Mouse (Mus musculus) liver, embryonic 16.5 days (tissue): Measurements from ENCODE around the gene Spred2. TPM values are rescaled to one million over a fixed set of nuclear protein-coding genes. Genes with fewer than 3 reads are reported as not detected.

Experiments
- ATAC-seq: fragments of 200-750 bp; cut with Nextera tagmentation; 2 replicates; pipeline ENCODE4 v1.8.0; 2017; ENCODE audit warnings: low read depth, mild to moderate bottlenecking, moderate number of reproducible peaks, moderate library complexity
- H3K27ac ChIP-seq: fragments of 300-500 bp; sonication (generic); 2 replicates; pipeline ENCODE4 v1.5.1; 2014; ENCODE audit warnings: mild to moderate bottlenecking, low read length
- H3K27me3 ChIP-seq: fragments of 300-500 bp; sonication (generic); 2 replicates; pipeline ENCODE4 v1.6.1; 2014; ENCODE audit warnings: low read depth, low read length, mixed read lengths; ENCODE audit not compliant: control insufficient read depth, insufficient read depth
- H3K36me3 ChIP-seq: fragments of 300-500 bp; sonication (generic); 2 replicates; pipeline ENCODE4 v1.6.1; 2014; ENCODE audit warnings: mild to moderate bottlenecking; ENCODE audit not compliant: control insufficient read depth, insufficient read depth
- H3K4me1 ChIP-seq: fragments of 300-500 bp; sonication (generic); 2 replicates; pipeline ENCODE4 v1.6.1; 2014; ENCODE audit warnings: low read depth, low read length, mixed read lengths; ENCODE audit not compliant: control insufficient read depth
- H3K4me2 ChIP-seq: fragments of 300-500 bp; sonication (generic); 2 replicates; pipeline ENCODE4 v1.6.1; 2014; ENCODE audit warnings: low read depth, low read length, mixed read lengths
- H3K4me3 ChIP-seq: fragments of 300-500 bp; sonication (generic); 2 replicates; pipeline ENCODE4 v1.5.1; 2014; ENCODE audit warnings: low read depth, mild to moderate bottlenecking, low read length
- H3K9ac ChIP-seq: fragments of 300-500 bp; sonication (generic); 2 replicates; pipeline ENCODE4 v1.6.1; 2014; ENCODE audit warnings: low read depth, low read length
- H3K9me3 ChIP-seq: fragments of 300-500 bp; sonication (generic); replicated peaks from 2 replicates; pipeline ENCODE4 v1.6.1; 2016; ENCODE audit warnings: low read length; ENCODE audit not compliant: control insufficient read depth
- WGBS: fragments of 180-500 bp; shearing (Covaris S2); extraction: QIAGEN DNeasy Blood & Tissue Kit; methylation state at CpG from one replicate; pipeline ENCODE4 v1.1.7; 2014; ENCODE audit not compliant: insufficient replicate concordance; 5-methylcytosine and 5-hydroxymethylcytosine counted together
- polyA plus RNA-seq: library from polyadenylated mRNA; unstranded; fragments of >200 nt; fragmentation: Nextera tagmentation; extraction: Ambion mirVana; gene quantifications from 2 replicates; pipeline ENCODE4 v1.2.1, GENCODE M21; 2015

Spred2 gene
- polyA plus RNA-seq, 1 experiment from 2014 or later, result 1.3 TPM

DNA sequence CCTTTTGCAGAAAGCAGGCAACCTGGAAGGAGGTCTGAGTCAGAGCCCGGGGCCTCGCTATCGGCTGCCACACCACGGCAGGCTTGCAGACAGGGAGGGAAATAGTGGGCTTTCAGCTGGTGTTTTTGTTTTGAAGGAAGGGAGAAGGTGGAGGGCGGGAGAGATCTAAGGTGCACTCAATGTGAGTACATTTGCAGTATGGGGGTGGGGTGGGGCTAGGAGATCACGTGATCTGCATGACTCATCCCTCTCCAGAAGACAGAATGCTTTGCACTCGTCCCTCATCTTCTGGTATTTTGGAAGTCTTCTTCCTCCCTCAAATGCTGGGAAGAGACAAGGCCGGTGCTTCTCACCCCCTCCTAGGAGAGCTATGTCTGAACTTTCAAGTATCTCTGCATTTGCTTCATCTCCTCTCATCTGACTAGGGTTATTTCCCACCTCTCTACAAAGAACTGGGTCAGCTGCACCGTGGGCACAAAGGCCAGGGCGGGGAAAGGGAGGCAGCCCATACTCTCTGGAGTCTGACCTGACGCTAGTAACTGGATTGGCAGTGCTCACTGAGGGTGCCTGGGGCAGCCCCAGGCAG lies 111.3 kb downstream of the Spred2 start:
- Histone ChIP-seq H3K27me3 (no peaks in the 10 kb centered on the region), H3K4me1 (no peaks in the 10 kb centered on the region; the same call in 1 of the 2 replicates), H3K4me2 (no peak overlapping the region), H3K36me3 (no peaks in the 10 kb centered on the region), H3K9me3 (no peaks in the 10 kb centered on the region), H3K27ac (no peak overlapping the region), H3K4me3 (no peak overlapping the region), H3K9ac (no peak overlapping the region)
- 0 out of 2 replicates have a peak, but pooled peaks have one; percentile 30 for ATAC-seq
- 40% methylated on average over 11 of the region's 11 CpGs for WGBS

DNA sequence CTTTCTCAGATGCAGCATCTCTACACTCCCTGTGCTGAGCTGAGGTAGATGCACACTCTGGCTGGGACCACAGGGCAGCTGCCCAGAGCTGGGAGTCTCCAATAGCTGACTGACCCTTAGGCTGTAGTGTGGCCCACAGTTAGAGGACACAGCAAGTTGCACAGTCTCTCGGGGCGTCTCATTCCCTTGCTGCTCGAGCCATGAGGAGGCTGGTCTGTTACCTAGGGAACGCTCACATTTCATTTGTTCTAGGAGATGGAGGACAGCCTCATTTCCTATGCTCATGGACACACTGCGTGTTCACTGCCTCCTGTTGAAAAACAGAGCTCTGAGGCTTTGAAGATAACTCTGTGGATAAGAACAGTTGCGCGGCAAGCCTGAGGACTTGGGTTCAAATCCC lies 111.8 kb downstream of the Spred2 start:
- H3K4me2 ChIP-seq, result no peak overlapping the region
- no peaks in the 10 kb centered on the region for H3K9me3 ChIP-seq
- H3K4me3 ChIP-seq, result no peak overlapping the region
- no peak overlapping the region for H3K27ac ChIP-seq
- no peaks in the 10 kb centered on the region for H3K27me3 ChIP-seq
- ATAC-seq, result no peak
- H3K4me1 ChIP-seq, result no peaks in the 10 kb centered on the region; the same call in 1 of the 2 replicates
- H3K9ac ChIP-seq, result no peak overlapping the region
- 84% methylated on average over 7 of the region's 7 CpGs for WGBS
- no peaks in the 10 kb centered on the region for H3K36me3 ChIP-seq

DNA sequence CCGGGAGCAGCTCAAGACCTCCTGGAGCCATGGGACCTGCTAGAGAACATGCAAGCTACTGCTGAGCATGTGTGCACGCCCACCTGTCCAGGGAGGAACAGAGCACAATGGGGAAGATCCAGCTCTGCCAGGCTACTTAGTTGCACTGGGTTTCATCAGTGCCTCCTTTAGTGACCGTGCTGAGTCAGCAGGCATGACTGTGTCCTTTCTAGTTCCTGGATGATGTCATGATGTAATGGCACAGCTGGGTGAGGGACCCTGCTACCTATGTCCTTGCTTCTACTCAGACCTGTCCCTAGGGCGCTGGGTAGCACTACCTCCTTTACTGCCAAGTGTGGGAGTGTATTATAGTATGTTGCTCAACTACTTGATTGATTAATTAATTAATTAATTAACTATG lies 113.6 kb downstream of the Spred2 start:
- no peak overlapping the region for H3K9ac ChIP-seq
- H3K4me3 ChIP-seq, result no peak overlapping the region
- no peaks in the 10 kb centered on the region for H3K36me3 ChIP-seq
- no peak overlapping the region for H3K4me2 ChIP-seq
- no peak for ATAC-seq
- 59% methylated on average over 4 of the region's 4 CpGs for WGBS
- H3K27ac ChIP-seq, result no peak overlapping the region
- peaks cover 3% of the 10 kb centered on the region for H3K4me1 ChIP-seq
- no peaks in the 10 kb centered on the region for H3K27me3 ChIP-seq
- no peaks in the 10 kb centered on the region for H3K9me3 ChIP-seq

DNA sequence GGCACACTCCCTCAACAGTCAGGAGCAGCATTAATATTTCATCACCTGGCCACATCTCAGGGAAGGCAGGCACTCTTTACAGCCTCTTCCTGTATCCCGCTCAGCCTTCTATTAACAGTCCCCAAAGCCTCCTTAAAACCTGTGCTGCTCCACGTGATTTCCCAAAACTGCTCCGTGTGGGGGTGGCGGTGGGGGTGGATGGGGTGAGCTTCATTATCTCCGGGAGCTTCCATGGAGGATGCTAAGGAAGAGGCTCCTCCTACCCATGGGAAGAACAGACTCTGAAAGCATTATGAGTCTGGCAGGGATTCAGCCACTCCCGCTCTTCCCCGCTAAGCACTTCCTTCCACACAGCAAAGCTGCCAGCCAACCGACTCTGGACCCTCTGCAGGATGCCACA lies 114.5 kb downstream of the Spred2 start:
- Histone ChIP-seq H3K27me3 (no peaks in the 10 kb centered on the region), H3K27ac (no peak overlapping the region), H3K36me3 (no peaks in the 10 kb centered on the region), H3K4me2 (no peak overlapping the region), H3K9ac (no peak overlapping the region), H3K4me3 (no peak overlapping the region), H3K9me3 (no peaks in the 10 kb centered on the region), H3K4me1 (peaks cover 13% of the 10 kb centered on the region)
- no peak for ATAC-seq
- WGBS, result 41% methylated on average over 8 of the region's 8 CpGs

DNA sequence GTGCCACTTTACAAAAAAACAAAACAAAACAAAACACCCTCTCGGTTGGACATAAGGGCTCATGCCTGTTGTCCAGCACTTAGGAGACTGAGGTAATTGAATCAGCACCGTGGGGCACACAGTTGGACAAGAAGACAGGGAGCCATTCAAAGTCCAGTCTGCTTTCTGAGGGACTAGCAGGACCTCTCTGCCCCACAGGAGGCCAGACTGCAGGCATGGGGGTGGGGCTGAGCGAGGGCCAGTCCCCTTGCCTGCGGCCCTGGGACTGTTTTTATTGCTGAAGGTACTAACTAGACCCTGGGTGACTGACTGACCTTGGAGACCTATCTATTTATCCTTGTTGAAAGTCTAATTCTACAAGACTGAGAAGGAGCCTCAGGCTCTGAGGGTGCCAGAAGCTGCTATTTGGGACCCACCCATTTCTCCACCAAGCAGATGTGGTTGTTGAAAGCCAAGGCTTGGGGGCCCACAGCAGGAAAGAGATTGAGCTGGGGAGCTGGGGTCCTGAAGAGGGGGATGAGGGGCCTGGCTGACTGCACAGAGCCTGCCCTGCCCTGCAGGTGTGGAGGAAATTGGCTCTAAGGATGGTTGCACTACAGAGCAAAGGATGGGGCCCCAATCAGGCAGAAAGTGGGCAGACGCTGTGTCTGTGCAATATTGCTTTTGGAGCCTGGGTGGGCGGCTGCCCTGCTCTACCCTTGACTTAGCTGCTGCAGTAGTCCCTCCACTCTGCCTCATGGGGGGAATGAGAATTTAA lies 117.2 kb downstream of the Spred2 start:
- Histone ChIP-seq H3K9ac (no peak overlapping the region), H3K36me3 (no peaks in the 10 kb centered on the region), H3K4me2 (no peak overlapping the region), H3K4me3 (no peak overlapping the region), H3K9me3 (no peaks in the 10 kb centered on the region), H3K27me3 (no peaks in the 10 kb centered on the region), H3K4me1 (peaks cover 13% of the 10 kb centered on the region), H3K27ac (no peak overlapping the region)
- WGBS, result 39% methylated on average over 6 of the region's 6 CpGs
- ATAC-seq, result 0 out of 2 replicates have a peak, but pooled peaks have one; percentile 7

DNA sequence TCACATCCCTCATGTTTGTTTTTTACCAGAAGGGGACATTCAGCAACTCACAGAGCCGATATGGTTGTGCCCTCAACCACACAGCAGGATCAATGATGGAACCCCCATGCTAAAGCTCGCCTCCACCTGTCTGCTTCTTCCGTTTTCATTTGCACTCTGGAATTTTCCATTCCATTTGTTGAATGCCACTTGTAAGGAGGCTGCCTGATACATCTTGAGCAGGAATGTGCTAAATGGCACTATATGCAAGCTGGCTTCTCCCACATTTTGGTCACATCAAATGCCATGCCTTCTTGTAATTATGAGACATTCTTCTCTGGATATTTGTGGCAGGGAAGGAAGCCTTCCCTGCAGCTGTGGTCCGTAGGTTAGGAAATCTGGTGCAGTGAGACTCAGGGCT lies 117.9 kb downstream of the Spred2 start:
- no peak for ATAC-seq
- H3K27ac ChIP-seq, result no peak overlapping the region
- peaks cover 13% of the 10 kb centered on the region for H3K4me1 ChIP-seq
- H3K27me3 ChIP-seq, result no peaks in the 10 kb centered on the region
- no peaks in the 10 kb centered on the region for H3K36me3 ChIP-seq
- no peak overlapping the region for H3K9ac ChIP-seq
- WGBS, result 58% methylated on average over 4 of the region's 4 CpGs
- no peak overlapping the region for H3K4me3 ChIP-seq
- H3K9me3 ChIP-seq, result no peaks in the 10 kb centered on the region; the same call in 1 of the 2 replicates
- H3K4me2 ChIP-seq, result no peak overlapping the region

DNA sequence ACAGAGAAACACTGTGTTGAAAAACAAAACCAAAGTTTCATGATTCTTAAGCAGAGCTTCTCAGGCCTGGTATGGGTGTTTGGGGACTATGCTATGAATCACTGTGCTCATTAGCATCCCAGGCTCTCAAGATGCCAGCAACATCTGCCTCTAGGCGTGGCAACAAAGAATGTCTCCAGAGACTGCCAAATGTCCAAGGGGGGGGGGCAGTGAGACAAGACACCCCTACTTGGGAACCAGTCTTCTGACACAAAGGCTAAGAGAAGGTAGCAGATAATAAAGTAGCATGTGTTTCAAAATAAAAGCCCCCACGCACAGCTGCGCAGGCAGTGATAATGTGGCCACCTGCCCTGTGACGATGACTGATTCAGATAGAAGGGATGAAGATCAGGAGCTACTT lies 119.1 kb downstream of the Spred2 start:
- H3K9me3 ChIP-seq, result no peaks in the 10 kb centered on the region; the same call in 1 of the 2 replicates
- H3K9ac ChIP-seq, result no peak overlapping the region
- no peaks in the 10 kb centered on the region for H3K36me3 ChIP-seq
- no peak overlapping the region for H3K4me3 ChIP-seq
- H3K27ac ChIP-seq, result no peak overlapping the region
- H3K4me1 ChIP-seq, result peaks cover 13% of the 10 kb centered on the region
- no peak overlapping the region for H3K4me2 ChIP-seq
- peak; percentile 68 for ATAC-seq
- WGBS, result 40% methylated on average over 4 of the region's 4 CpGs
- no peaks in the 10 kb centered on the region for H3K27me3 ChIP-seq

DNA sequence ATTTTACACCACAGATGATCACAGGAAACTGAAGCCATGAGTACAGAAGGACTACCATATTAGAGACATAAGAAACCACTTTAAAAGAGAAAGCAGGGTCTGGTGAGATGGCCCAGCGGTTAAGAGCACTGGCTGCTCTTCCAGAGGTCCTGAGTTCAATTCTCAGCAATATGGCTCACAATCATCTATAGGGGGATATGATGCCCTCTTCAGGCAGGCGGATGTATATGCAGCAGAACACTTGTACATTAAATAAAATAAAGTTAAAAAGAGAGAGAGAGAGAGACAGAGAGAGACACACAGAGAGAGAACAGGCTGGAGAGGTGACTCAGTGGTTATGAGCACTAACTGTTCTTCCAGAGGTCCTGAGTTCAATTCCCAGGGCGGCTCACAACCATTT lies 121.4 kb downstream of the Spred2 start:
- WGBS, result 49% methylated on average over 3 of the region's 3 CpGs
- Histone ChIP-seq H3K36me3 (no peaks in the 10 kb centered on the region), H3K9me3 (no peaks in the 10 kb centered on the region; the same call in 1 of the 2 replicates), H3K4me1 (peaks cover 13% of the 10 kb centered on the region), H3K27ac (no peak overlapping the region), H3K27me3 (no peaks in the 10 kb centered on the region), H3K4me2 (no peak overlapping the region), H3K4me3 (no peak overlapping the region), H3K9ac (no peak overlapping the region)
- no peak for ATAC-seq
